Mouse (Mus musculus): ENCODE measurements around the gene Ly9. TPM values are rescaled to one million over a fixed set of nuclear protein-coding genes. Genes with fewer than 3 reads are reported as not detected.

Gene Ly9
- polyA plus RNA-seq, 1 experiment from 2014 or later: 0.84 TPM

DNA sequence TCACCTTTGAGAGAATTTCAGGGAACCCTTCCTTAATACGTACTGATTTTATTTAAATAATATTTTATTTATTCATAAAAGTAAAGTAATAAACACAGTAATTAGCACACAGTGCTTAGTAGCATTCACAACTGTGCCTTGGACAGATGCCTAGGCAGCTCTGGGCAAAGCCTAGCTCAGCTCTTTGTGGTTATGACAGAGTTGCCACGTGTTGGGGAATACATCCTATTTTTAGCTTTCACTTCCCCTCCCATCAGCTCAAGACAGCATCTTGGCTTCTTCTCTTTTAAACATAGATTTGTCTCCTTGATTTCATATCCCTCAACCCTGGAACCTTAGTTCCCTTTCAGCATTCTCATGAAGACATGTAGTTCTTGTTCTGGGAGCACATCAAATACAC lies 24.2 kb upstream of the Ly9 start:
- H3K9me3 ChIP-seq (replicated peaks; ENCODE audit: control insufficient read depth, low read length): no peaks in the 10 kb centered on the region
- no peak overlapping the region for H3K4me2 ChIP-seq (ENCODE audit: low read depth, low read length)
- peak; percentile 53; the same call in 1 of the 2 replicates for ATAC-seq (ENCODE audit: insufficient read depth, low FRiP score)
- no peaks in the 10 kb centered on the region for H3K27me3 ChIP-seq (ENCODE audit: control insufficient read depth, insufficient read depth, low read length)
- H3K36me3 ChIP-seq (ENCODE audit: control insufficient read depth, insufficient read depth, low read length): no peaks in the 10 kb centered on the region
- WGBS: 57% methylated on average over 2 of the region's 2 CpGs
- no peak overlapping the region for H3K4me3 ChIP-seq (replicated peaks; ENCODE audit: low read length)
- no peaks in the 10 kb centered on the region for H3K4me1 ChIP-seq (ENCODE audit: control insufficient read depth, insufficient read depth, low read length)
- no peak overlapping the region for H3K9ac ChIP-seq (ENCODE audit: low read length)
- H3K27ac ChIP-seq (ENCODE audit: low read length): no peak overlapping the region

DNA sequence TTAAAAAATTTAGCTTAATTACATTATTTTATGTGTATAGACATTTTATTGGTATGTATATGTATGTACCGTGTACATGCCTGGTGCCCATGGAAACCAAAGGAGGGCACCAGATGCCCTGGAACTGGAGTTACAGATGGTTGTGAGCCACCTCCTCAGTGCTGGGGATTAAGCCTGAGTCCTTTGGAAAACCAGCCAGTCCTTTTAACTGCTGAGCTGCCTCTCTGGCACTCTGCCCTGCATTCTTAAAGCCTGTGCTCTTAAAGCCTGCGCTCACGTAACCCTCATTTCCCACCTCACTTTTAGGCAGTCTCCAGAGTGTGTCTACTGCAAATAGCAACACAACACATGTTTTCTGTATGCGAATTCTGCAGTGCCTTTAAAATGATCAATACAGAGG lies 23.7 kb upstream of the Ly9 start:
- Histone ChIP-seq H3K9me3 (replicated peaks; ENCODE audit: control insufficient read depth, low read length) (no peaks in the 10 kb centered on the region), H3K4me1 (ENCODE audit: control insufficient read depth, insufficient read depth, low read length) (no peaks in the 10 kb centered on the region), H3K36me3 (ENCODE audit: control insufficient read depth, insufficient read depth, low read length) (no peaks in the 10 kb centered on the region), H3K27ac (ENCODE audit: low read length) (no peak overlapping the region), H3K9ac (ENCODE audit: low read length) (no peak overlapping the region), H3K4me2 (ENCODE audit: low read depth, low read length) (no peak overlapping the region), H3K4me3 (replicated peaks; ENCODE audit: low read length) (no peak overlapping the region), H3K27me3 (ENCODE audit: control insufficient read depth, insufficient read depth, low read length) (no peaks in the 10 kb centered on the region)
- ATAC-seq (ENCODE audit: insufficient read depth, low FRiP score): no peak; the same call in 1 of the 2 replicates
- 73% methylated on average over 4 of the region's 4 CpGs for WGBS

- Histone ChIP-seq H3K4me3 (replicated peaks; ENCODE audit: low read length) (no peak overlapping the region), H3K27me3 (ENCODE audit: control insufficient read depth, insufficient read depth, low read length) (no peaks in the 10 kb centered on the region)
Observed at GRCm38 (mm10) chr1:171630041-171630440, 22.8 kb upstream of the Ly9 start.

GRCm38 (mm10) chr1:171629168-171629567 lies 22.0 kb upstream of the Ly9 start:
- Histone ChIP-seq H3K4me1 (ENCODE audit: control insufficient read depth, insufficient read depth, low read length) (no peaks in the 10 kb centered on the region), H3K36me3 (ENCODE audit: control insufficient read depth, insufficient read depth, low read length) (no peaks in the 10 kb centered on the region), H3K27me3 (ENCODE audit: control insufficient read depth, insufficient read depth, low read length) (no peaks in the 10 kb centered on the region), H3K4me2 (ENCODE audit: low read depth, low read length) (no peak overlapping the region), H3K27ac (ENCODE audit: low read length) (no peak overlapping the region), H3K9me3 (replicated peaks; ENCODE audit: control insufficient read depth, low read length) (no peaks in the 10 kb centered on the region), H3K4me3 (replicated peaks; ENCODE audit: low read length) (no peak overlapping the region), H3K9ac (ENCODE audit: low read length) (no peak overlapping the region)
- ATAC-seq (ENCODE audit: insufficient read depth, low FRiP score): no peak
- 66% methylated on average over 6 of the region's 6 CpGs for WGBS

More at GRCm38 (mm10) chr1:171630041-171630440, 22.8 kb upstream of the Ly9 start:
- H3K9me3 ChIP-seq (replicated peaks; ENCODE audit: control insufficient read depth, low read length): no peaks in the 10 kb centered on the region
- no peak overlapping the region for H3K9ac ChIP-seq (ENCODE audit: low read length)
- WGBS: 62% methylated on average over 7 of the region's 7 CpGs
- H3K36me3 ChIP-seq (ENCODE audit: control insufficient read depth, insufficient read depth, low read length): no peaks in the 10 kb centered on the region
- no peak overlapping the region for H3K4me2 ChIP-seq (ENCODE audit: low read depth, low read length)
- no peak overlapping the region for H3K27ac ChIP-seq (ENCODE audit: low read length)
- no peak for ATAC-seq (ENCODE audit: insufficient read depth, low FRiP score)
- H3K4me1 ChIP-seq (ENCODE audit: control insufficient read depth, insufficient read depth, low read length): no peaks in the 10 kb centered on the region

DNA sequence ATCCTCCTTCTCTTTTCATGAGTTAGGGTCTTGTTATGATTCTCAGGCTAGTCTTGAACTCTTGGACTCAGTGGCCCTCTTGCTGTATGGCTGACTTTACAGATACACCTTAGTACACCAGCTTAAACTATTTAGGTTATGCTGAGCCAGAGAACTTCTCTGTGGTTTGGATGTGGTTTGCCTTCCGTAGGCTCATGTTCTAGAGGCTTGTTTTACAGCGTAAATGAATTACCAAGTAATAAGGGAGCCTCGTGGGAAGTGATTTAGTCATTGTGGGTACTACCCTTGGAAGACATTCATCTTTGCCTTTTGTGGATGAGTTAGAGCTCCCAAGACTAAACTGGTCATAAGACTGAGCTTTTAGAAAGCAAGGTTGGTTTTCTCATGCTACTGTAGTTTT lies 20.6 kb upstream of the Ly9 start:
- no peak overlapping the region for H3K9ac ChIP-seq (ENCODE audit: low read length)
- no peaks in the 10 kb centered on the region for H3K4me1 ChIP-seq (ENCODE audit: control insufficient read depth, insufficient read depth, low read length)
- no peak overlapping the region for H3K4me3 ChIP-seq (replicated peaks; ENCODE audit: low read length)
- no peak overlapping the region for H3K27ac ChIP-seq (ENCODE audit: low read length)
- 86% methylated on average over 3 of the region's 3 CpGs for WGBS
- no peaks in the 10 kb centered on the region for H3K36me3 ChIP-seq (ENCODE audit: control insufficient read depth, insufficient read depth, low read length)
- no peaks in the 10 kb centered on the region for H3K9me3 ChIP-seq (replicated peaks; ENCODE audit: control insufficient read depth, low read length)
- no peak overlapping the region for H3K4me2 ChIP-seq (ENCODE audit: low read depth, low read length)
- no peak for ATAC-seq (ENCODE audit: insufficient read depth, low FRiP score)
- H3K27me3 ChIP-seq (ENCODE audit: control insufficient read depth, insufficient read depth, low read length): no peaks in the 10 kb centered on the region

DNA sequence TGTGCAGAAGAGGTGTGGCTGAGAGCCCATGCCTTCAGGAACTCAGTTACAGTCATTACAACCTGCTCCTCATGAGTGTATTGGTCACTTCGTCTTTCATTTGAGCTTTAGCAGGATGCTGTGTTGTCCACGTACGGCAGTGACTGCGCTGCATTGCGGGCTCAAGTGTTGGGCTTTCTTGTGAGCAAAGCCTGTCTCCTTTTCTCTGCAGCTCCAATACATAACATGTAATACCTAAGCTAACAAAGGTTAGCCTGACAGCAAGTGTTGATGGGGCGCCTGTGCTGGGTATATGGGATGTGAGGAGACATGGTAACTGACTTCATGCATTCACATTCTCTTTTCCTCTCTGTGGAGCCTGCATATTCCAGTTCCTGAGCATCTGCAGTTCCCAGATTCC lies 12.9 kb upstream of the Ly9 start:
- Histone ChIP-seq H3K9me3 (replicated peaks; ENCODE audit: control insufficient read depth, low read length) (no peaks in the 10 kb centered on the region), H3K4me3 (replicated peaks; ENCODE audit: low read length) (no peak overlapping the region), H3K27me3 (ENCODE audit: control insufficient read depth, insufficient read depth, low read length) (no peaks in the 10 kb centered on the region), H3K4me2 (ENCODE audit: low read depth, low read length) (no peak overlapping the region), H3K9ac (ENCODE audit: low read length) (no peak overlapping the region), H3K4me1 (ENCODE audit: control insufficient read depth, insufficient read depth, low read length) (no peaks in the 10 kb centered on the region), H3K27ac (ENCODE audit: low read length) (no peak overlapping the region), H3K36me3 (ENCODE audit: control insufficient read depth, insufficient read depth, low read length) (no peaks in the 10 kb centered on the region)
- ATAC-seq (ENCODE audit: insufficient read depth, low FRiP score): no peak
- 90% methylated on average over 6 of the region's 6 CpGs for WGBS

- no peak for ATAC-seq (ENCODE audit: insufficient read depth, low FRiP score)
- Histone ChIP-seq H3K4me2 (ENCODE audit: low read depth, low read length) (no peak overlapping the region), H3K27me3 (ENCODE audit: control insufficient read depth, insufficient read depth, low read length) (no peaks in the 10 kb centered on the region), H3K9me3 (replicated peaks; ENCODE audit: control insufficient read depth, low read length) (no peaks in the 10 kb centered on the region), H3K4me1 (ENCODE audit: control insufficient read depth, insufficient read depth, low read length) (no peaks in the 10 kb centered on the region), H3K4me3 (replicated peaks; ENCODE audit: low read length) (no peak overlapping the region), H3K9ac (ENCODE audit: low read length) (no peak overlapping the region), H3K27ac (ENCODE audit: low read length) (no peak overlapping the region), H3K36me3 (ENCODE audit: control insufficient read depth, insufficient read depth, low read length) (no peaks in the 10 kb centered on the region)
- 77% methylated on average over 3 of the region's 3 CpGs for WGBS
Observed at GRCm38 (mm10) chr1:171619645-171620044, 12.4 kb upstream of the Ly9 start.

DNA sequence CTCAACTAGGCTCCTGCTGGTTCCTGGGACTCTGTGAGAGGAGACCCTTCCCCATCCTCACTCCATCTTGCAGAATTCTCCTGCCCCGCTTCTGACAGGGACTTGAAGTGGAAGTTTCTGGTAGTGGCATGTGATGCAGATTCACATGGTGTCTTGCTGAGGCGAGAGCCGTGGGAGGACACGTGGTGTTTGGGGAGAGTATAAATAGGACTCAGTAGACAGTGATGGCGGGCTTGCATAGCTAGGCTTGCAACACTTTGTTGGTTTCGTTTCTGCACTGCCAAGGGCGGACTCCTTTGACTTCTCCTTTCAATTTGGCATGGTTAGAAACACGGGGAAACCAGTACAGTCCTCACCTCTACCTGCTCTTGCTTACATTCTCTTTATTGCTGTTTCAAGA lies 11.8 kb upstream of the Ly9 start:
- H3K36me3 ChIP-seq (ENCODE audit: control insufficient read depth, insufficient read depth, low read length): no peaks in the 10 kb centered on the region
- no peak for ATAC-seq (ENCODE audit: insufficient read depth, low FRiP score)
- 80% methylated on average over 8 of the region's 8 CpGs for WGBS
- no peak overlapping the region for H3K4me3 ChIP-seq (replicated peaks; ENCODE audit: low read length)
- H3K27me3 ChIP-seq (ENCODE audit: control insufficient read depth, insufficient read depth, low read length): no peaks in the 10 kb centered on the region
- H3K4me2 ChIP-seq (ENCODE audit: low read depth, low read length): no peak overlapping the region
- no peak overlapping the region for H3K27ac ChIP-seq (ENCODE audit: low read length)
- no peak overlapping the region for H3K9ac ChIP-seq (ENCODE audit: low read length)
- H3K9me3 ChIP-seq (replicated peaks; ENCODE audit: control insufficient read depth, low read length): no peaks in the 10 kb centered on the region
- no peaks in the 10 kb centered on the region for H3K4me1 ChIP-seq (ENCODE audit: control insufficient read depth, insufficient read depth, low read length)

- Histone ChIP-seq H3K36me3 (ENCODE audit: control insufficient read depth, insufficient read depth, low read length) (no peaks in the 10 kb centered on the region), H3K4me3 (replicated peaks; ENCODE audit: low read length) (no peak overlapping the region), H3K27me3 (ENCODE audit: control insufficient read depth, insufficient read depth, low read length) (no peaks in the 10 kb centered on the region), H3K4me1 (ENCODE audit: control insufficient read depth, insufficient read depth, low read length) (no peaks in the 10 kb centered on the region), H3K9me3 (replicated peaks; ENCODE audit: control insufficient read depth, low read length) (no peaks in the 10 kb centered on the region), H3K27ac (ENCODE audit: low read length) (no peak overlapping the region), H3K9ac (ENCODE audit: low read length) (no peak overlapping the region), H3K4me2 (ENCODE audit: low read depth, low read length) (no peak overlapping the region)
- ATAC-seq (ENCODE audit: insufficient read depth, low FRiP score): no peak
- WGBS: 76% methylated on average over 11 of the region's 11 CpGs
Observed at GRCm38 (mm10) chr1:171616881-171617515, 9.8 kb upstream of the Ly9 start.

Data from stomach, embryonic 16.5 days (tissue).